Mouse (Mus musculus) heart, embryonic 16.5 days (tissue): Measurements from ENCODE around the gene Fat3. TPM values are rescaled to one million over a fixed set of nuclear protein-coding genes. Genes with fewer than 3 reads are reported as not detected.

Experiments
- ATAC-seq: fragments of 200-750 bp; cut with Nextera tagmentation; replicated peaks from 2 replicates; pipeline ENCODE4 v1.8.0; 2017; ENCODE audit warnings: moderate number of reproducible peaks; ENCODE audit not compliant: insufficient read depth, low FRiP score; ENCODE audit errors: extremely low read depth
- H3K27ac ChIP-seq: fragments of 300-500 bp; sonication (generic); 2 replicates; pipeline ENCODE4 v1.5.1; 2014; ENCODE audit warnings: mild to moderate bottlenecking, low read length, control low read depth, moderate library complexity
- H3K27me3 ChIP-seq: fragments of 300-500 bp; sonication (generic); 2 replicates; pipeline ENCODE4 v1.6.1; 2014; ENCODE audit warnings: low read length, mixed read lengths; ENCODE audit not compliant: control insufficient read depth, insufficient read depth
- H3K36me3 ChIP-seq: fragments of 300-500 bp; sonication (generic); 2 replicates; pipeline ENCODE4 v1.6.1; 2014; ENCODE audit not compliant: control insufficient read depth, insufficient read depth
- H3K4me1 ChIP-seq: fragments of 300-500 bp; sonication (generic); 2 replicates; pipeline ENCODE4 v1.6.1; 2014; ENCODE audit warnings: low read length, mixed read lengths; ENCODE audit not compliant: control insufficient read depth, insufficient read depth
- H3K4me2 ChIP-seq: fragments of 300-500 bp; sonication (generic); 2 replicates; pipeline ENCODE4 v1.6.1; 2014; ENCODE audit warnings: low read depth, mild to moderate bottlenecking, control low read depth, low read length
- H3K4me3 ChIP-seq: fragments of 300-500 bp; sonication (generic); 2 replicates; pipeline ENCODE4 v1.5.1; 2014; ENCODE audit warnings: mild to moderate bottlenecking, control low read depth, low read length
- H3K9ac ChIP-seq: fragments of 300-500 bp; sonication (generic); 2 replicates; pipeline ENCODE4 v1.6.1; 2014; ENCODE audit warnings: low read length, control low read depth
- H3K9me3 ChIP-seq: fragments of 300-500 bp; sonication (generic); replicated peaks from 2 replicates; pipeline ENCODE4 v1.6.1; 2016; ENCODE audit warnings: low read length; ENCODE audit not compliant: control insufficient read depth
- WGBS: fragments of 180-500 bp; shearing (Covaris S2); extraction: QIAGEN DNeasy Blood & Tissue Kit; methylation state at CpG from one replicate; pipeline ENCODE4 v1.1.7; 2014; 5-methylcytosine and 5-hydroxymethylcytosine counted together
- polyA plus RNA-seq: library from polyadenylated mRNA; unstranded; fragments of >200 nt; fragmentation: Nextera tagmentation; extraction: Ambion mirVana; gene quantifications from 2 replicates; pipeline ENCODE4 v1.2.1, GENCODE M21; 2015

Gene Fat3
- polyA plus RNA-seq, 1 experiment from 2014 or later: 0.76 TPM

GRCm38 (mm10) chr9:16256577-16257207, 244.4 kb downstream of the Fat3 start:
- no peak for ATAC-seq
- Histone ChIP-seq H3K9ac (no peak overlapping the region), H3K4me3 (no peak overlapping the region), H3K4me2 (no peak overlapping the region), H3K27me3 (no peaks in the 10 kb centered on the region), H3K36me3 (no peaks in the 10 kb centered on the region), H3K9me3 (no peaks in the 10 kb centered on the region), H3K27ac (no peak overlapping the region), H3K4me1 (peaks cover 6% of the 10 kb centered on the region; the same call in 1 of the 2 replicates)
- WGBS: 76% methylated on average over 2 of the region's 2 CpGs

- H3K4me3 ChIP-seq: no peak overlapping the region
- H3K27ac ChIP-seq: no peak overlapping the region
- no peak overlapping the region for H3K4me2 ChIP-seq
- no peak for ATAC-seq
- no peak overlapping the region for H3K9ac ChIP-seq
- H3K9me3 ChIP-seq: no peaks in the 10 kb centered on the region
- H3K27me3 ChIP-seq: no peaks in the 10 kb centered on the region
- H3K36me3 ChIP-seq: no peaks in the 10 kb centered on the region
- no peaks in the 10 kb centered on the region for H3K4me1 ChIP-seq
- WGBS: 76% methylated on average over 4 of the region's 4 CpGs
These were observed 254.3 kb downstream of the Fat3 start for GRCm38 (mm10) chr9:16246741-16247140.

- H3K27me3 ChIP-seq: no peaks in the 10 kb centered on the region
- no peaks in the 10 kb centered on the region for H3K9me3 ChIP-seq
- no peak overlapping the region for H3K4me2 ChIP-seq
- H3K4me3 ChIP-seq: no peak overlapping the region
- ATAC-seq: no peak
- 76% methylated on average over 4 of the region's 4 CpGs for WGBS
- H3K9ac ChIP-seq: no peak overlapping the region
- no peaks in the 10 kb centered on the region for H3K4me1 ChIP-seq
- H3K36me3 ChIP-seq: no peaks in the 10 kb centered on the region
- no peak overlapping the region for H3K27ac ChIP-seq
These were observed 269.5 kb downstream of the Fat3 start for GRCm38 (mm10) chr9:16231575-16231974.

GRCm38 (mm10) chr9:16228919-16229318, 272.2 kb downstream of the Fat3 start:
- H3K9ac ChIP-seq: no peak overlapping the region
- H3K36me3 ChIP-seq: no peaks in the 10 kb centered on the region
- no peaks in the 10 kb centered on the region for H3K27me3 ChIP-seq
- no peak overlapping the region for H3K4me3 ChIP-seq
- 68% methylated on average over 5 of the region's 5 CpGs for WGBS
- H3K4me1 ChIP-seq: no peaks in the 10 kb centered on the region
- H3K27ac ChIP-seq: no peak overlapping the region
- ATAC-seq: no peak
- H3K4me2 ChIP-seq: no peak overlapping the region
- no peaks in the 10 kb centered on the region for H3K9me3 ChIP-seq

GRCm38 (mm10) chr9:16227398-16227797, 273.7 kb downstream of the Fat3 start:
- H3K9me3 ChIP-seq: no peaks in the 10 kb centered on the region
- no peaks in the 10 kb centered on the region for H3K36me3 ChIP-seq
- no peak for ATAC-seq
- H3K4me3 ChIP-seq: no peak overlapping the region
- H3K27me3 ChIP-seq: no peaks in the 10 kb centered on the region
- H3K4me1 ChIP-seq: no peaks in the 10 kb centered on the region
- no peak overlapping the region for H3K9ac ChIP-seq
- H3K27ac ChIP-seq: no peak overlapping the region
- H3K4me2 ChIP-seq: no peak overlapping the region
- 50% methylated on average over 2 of the region's 2 CpGs for WGBS

- Histone ChIP-seq H3K27me3 (no peaks in the 10 kb centered on the region), H3K4me3 (no peak overlapping the region), H3K9ac (no peak overlapping the region), H3K4me2 (no peak overlapping the region), H3K9me3 (no peaks in the 10 kb centered on the region), H3K27ac (no peak overlapping the region), H3K36me3 (no peaks in the 10 kb centered on the region), H3K4me1 (no peaks in the 10 kb centered on the region)
- ATAC-seq: no peak
These were observed 274.5 kb downstream of the Fat3 start for GRCm38 (mm10) chr9:16226545-16226944.

- Histone ChIP-seq H3K4me1 (no peaks in the 10 kb centered on the region), H3K27me3 (no peaks in the 10 kb centered on the region), H3K9me3 (no peaks in the 10 kb centered on the region), H3K9ac (no peak overlapping the region), H3K36me3 (no peaks in the 10 kb centered on the region), H3K27ac (no peak overlapping the region), H3K4me2 (no peak overlapping the region), H3K4me3 (no peak overlapping the region)
- no peak for ATAC-seq
- 67% methylated on average over 5 of the region's 5 CpGs for WGBS
These were observed 279.2 kb downstream of the Fat3 start for GRCm38 (mm10) chr9:16221885-16222284.

GRCm38 (mm10) chr9:16216235-16216634, 284.9 kb downstream of the Fat3 start:
- Histone ChIP-seq H3K27me3 (no peaks in the 10 kb centered on the region), H3K4me3 (no peak overlapping the region), H3K4me1 (peaks cover 21% of the 10 kb centered on the region), H3K27ac (no peak overlapping the region), H3K9me3 (no peaks in the 10 kb centered on the region), H3K4me2 (no peak overlapping the region), H3K9ac (no peak overlapping the region), H3K36me3 (no peaks in the 10 kb centered on the region)
- no peak for ATAC-seq
- 61% methylated on average over 6 of the region's 6 CpGs for WGBS

GRCm38 (mm10) chr9:16214731-16215681, 286.1 kb downstream of the Fat3 start:
- Histone ChIP-seq H3K4me3 (no peak overlapping the region), H3K9me3 (no peaks in the 10 kb centered on the region), H3K27me3 (no peaks in the 10 kb centered on the region), H3K27ac (peak overlapping the region; percentile 35; the same call in 1 of the 2 replicates), H3K4me1 (peaks cover 21% of the 10 kb centered on the region), H3K9ac (no peak overlapping the region), H3K36me3 (no peaks in the 10 kb centered on the region), H3K4me2 (no peak overlapping the region)
- WGBS: 34% methylated on average over 7 of the region's 7 CpGs
- peak; percentile 85 for ATAC-seq
